Mouse (Mus musculus): ENCODE measurements at regions not wholly inside any gene's neighbourhood (a gene's known extent, or its start where the extent isn't known, plus 50 kb on each side); places are given as distances from the start of the nearest gene placed in this dataset.

- Histone ChIP-seq H3K4me1 (no peaks in the 10 kb centered on the region), H3K4me2 (no peak overlapping the region), H3K9me3 (no peaks in the 10 kb centered on the region), H3K36me3 (no peaks in the 10 kb centered on the region), H3K9ac (no peak overlapping the region), H3K27ac (no peak overlapping the region), H3K4me3 (no peak overlapping the region), H3K27me3 (no peaks in the 10 kb centered on the region)
- ATAC-seq (ENCODE audit: insufficient number of reproducible peaks, insufficient read depth, low FRiP score, low TSS enrichment, low read depth): no peak
- 74% methylated on average over 9 of the region's 9 CpGs for WGBS
Observed at GRCm38 (mm10) chr12:7909746-7910360, 67.6 kb upstream of the Apob start.

GRCm38 (mm10) chr12:7910509-7910908 is 66.9 kb upstream of the Apob start:
- H3K36me3 ChIP-seq: no peaks in the 10 kb centered on the region
- H3K4me1 ChIP-seq: no peaks in the 10 kb centered on the region
- no peak overlapping the region for H3K27ac ChIP-seq
- H3K27me3 ChIP-seq: no peaks in the 10 kb centered on the region
- H3K9ac ChIP-seq: no peak overlapping the region
- 57% methylated on average over 2 of the region's 2 CpGs for WGBS
- ATAC-seq (ENCODE audit: insufficient number of reproducible peaks, insufficient read depth, low FRiP score, low TSS enrichment, low read depth): no peak
- no peak overlapping the region for H3K4me2 ChIP-seq
- H3K9me3 ChIP-seq: no peaks in the 10 kb centered on the region
- no peak overlapping the region for H3K4me3 ChIP-seq

- Histone ChIP-seq H3K36me3 (no peaks in the 10 kb centered on the region), H3K4me2 (no peak overlapping the region), H3K4me3 (no peak overlapping the region), H3K9ac (no peak overlapping the region), H3K27ac (no peak overlapping the region), H3K4me1 (no peaks in the 10 kb centered on the region), H3K9me3 (no peaks in the 10 kb centered on the region), H3K27me3 (no peaks in the 10 kb centered on the region)
- WGBS: 73% methylated on average over 1 of the region's 1 CpGs
- no peak for ATAC-seq (ENCODE audit: insufficient number of reproducible peaks, insufficient read depth, low FRiP score, low TSS enrichment, low read depth)
Observed at GRCm38 (mm10) chr12:7918385-7918784, 59.1 kb upstream of the Apob start.

- Histone ChIP-seq H3K9me3 (no peaks in the 10 kb centered on the region), H3K4me3 (no peak overlapping the region), H3K4me2 (no peak overlapping the region), H3K36me3 (no peaks in the 10 kb centered on the region), H3K9ac (no peak overlapping the region), H3K27me3 (no peaks in the 10 kb centered on the region), H3K4me1 (no peaks in the 10 kb centered on the region), H3K27ac (no peak overlapping the region)
- WGBS: 79% methylated on average over 4 of the region's 4 CpGs
- ATAC-seq (ENCODE audit: insufficient number of reproducible peaks, insufficient read depth, low FRiP score, low TSS enrichment, low read depth): no peak
Observed at GRCm38 (mm10) chr12:7918967-7919708, 58.3 kb upstream of the Apob start.

- Histone ChIP-seq H3K27me3 (no peaks in the 10 kb centered on the region), H3K4me1 (no peaks in the 10 kb centered on the region), H3K36me3 (no peaks in the 10 kb centered on the region), H3K9ac (no peak overlapping the region), H3K27ac (no peak overlapping the region), H3K4me2 (no peak overlapping the region), H3K4me3 (no peak overlapping the region), H3K9me3 (no peaks in the 10 kb centered on the region)
- WGBS: 78% methylated on average over 2 of the region's 2 CpGs
- ATAC-seq (ENCODE audit: insufficient number of reproducible peaks, insufficient read depth, low FRiP score, low TSS enrichment, low read depth): no peak
Observed at GRCm38 (mm10) chr12:7919709-7920324, 57.6 kb upstream of the Apob start.

GRCm38 (mm10) chr12:7920888-7921287 is 56.6 kb upstream of the Apob start:
- H3K27me3 ChIP-seq: no peaks in the 10 kb centered on the region
- H3K4me2 ChIP-seq: no peak overlapping the region
- H3K9me3 ChIP-seq: no peaks in the 10 kb centered on the region
- no peak overlapping the region for H3K9ac ChIP-seq
- no peaks in the 10 kb centered on the region for H3K4me1 ChIP-seq
- no peak overlapping the region for H3K27ac ChIP-seq
- H3K36me3 ChIP-seq: no peaks in the 10 kb centered on the region
- no peak overlapping the region for H3K4me3 ChIP-seq
- no peak for ATAC-seq (ENCODE audit: insufficient number of reproducible peaks, insufficient read depth, low FRiP score, low TSS enrichment, low read depth)
- 66% methylated on average over 1 of the region's 1 CpGs for WGBS

All from embryonic facial prominence, embryonic 13.5 days (tissue).